Mouse (Mus musculus) heart, adult 11 months (tissue): Measurements from ENCODE around the gene Frmd7.

Experiments
- DNase-seq: peaks from one replicate; pipeline ENCODE4 v3.0.0; 2022

The Frmd7 gene

DNA sequence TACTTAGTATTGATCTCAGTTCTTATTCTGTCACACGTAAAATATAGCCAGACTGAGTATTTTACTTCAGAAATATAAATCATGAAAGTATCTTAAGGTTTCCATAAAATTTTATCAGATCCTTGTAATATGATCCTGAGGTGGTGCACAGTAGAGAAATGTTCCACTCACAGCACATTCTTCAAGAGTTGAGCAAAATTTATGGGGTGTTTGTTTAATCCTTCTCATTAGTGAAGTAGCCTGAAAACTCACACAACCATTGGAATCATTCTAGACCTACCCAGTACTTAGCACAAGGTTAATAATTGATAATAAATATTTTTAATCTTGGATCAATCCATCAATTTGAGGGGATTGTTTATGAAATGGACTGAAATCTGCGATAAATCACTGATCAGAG lies 78.7 kb downstream of the Frmd7 start:
- no peak for DNase-seq

DNA sequence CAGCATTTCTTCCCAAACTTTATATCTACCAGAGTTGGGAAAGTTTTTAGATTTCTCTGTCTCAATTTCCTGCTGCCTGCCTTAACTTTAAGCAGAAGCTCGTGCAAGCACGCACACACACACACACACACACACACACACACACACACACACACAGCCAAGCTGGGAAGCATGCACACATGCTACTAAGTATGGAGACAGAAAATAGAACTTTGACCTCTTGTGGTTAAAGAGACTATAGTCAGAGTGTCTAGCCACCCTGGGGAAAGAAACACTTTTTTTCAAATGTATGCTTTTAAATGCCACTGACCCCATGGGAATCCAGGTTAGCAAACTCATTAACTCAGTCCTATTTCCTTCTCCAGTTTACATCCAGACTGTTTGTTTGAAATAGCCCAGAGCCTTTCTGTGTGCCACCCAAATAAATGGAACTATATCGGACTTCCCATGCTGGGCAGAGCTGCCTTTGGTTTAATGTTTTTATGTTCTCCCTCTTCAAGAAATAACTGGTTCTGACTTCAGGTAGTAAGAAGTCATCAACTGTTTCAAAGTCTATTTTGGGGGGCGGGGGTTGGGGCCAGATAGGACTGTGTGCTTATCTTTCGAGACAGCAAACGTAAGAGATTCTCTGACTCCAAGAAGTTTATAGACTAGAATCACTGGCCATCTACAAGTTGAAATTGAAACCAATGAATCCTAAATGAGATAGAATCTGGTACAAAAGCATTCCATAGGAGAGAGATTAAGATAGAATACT lies 91.9 kb downstream of the Frmd7 start:
- no peak for DNase-seq
